Mouse (Mus musculus): ENCODE measurements around the gene Pttg1ip.
A peak's percentile ranks its signal among the peaks of the same experiment; 100 is the strongest.

The Pttg1ip gene

DNA sequence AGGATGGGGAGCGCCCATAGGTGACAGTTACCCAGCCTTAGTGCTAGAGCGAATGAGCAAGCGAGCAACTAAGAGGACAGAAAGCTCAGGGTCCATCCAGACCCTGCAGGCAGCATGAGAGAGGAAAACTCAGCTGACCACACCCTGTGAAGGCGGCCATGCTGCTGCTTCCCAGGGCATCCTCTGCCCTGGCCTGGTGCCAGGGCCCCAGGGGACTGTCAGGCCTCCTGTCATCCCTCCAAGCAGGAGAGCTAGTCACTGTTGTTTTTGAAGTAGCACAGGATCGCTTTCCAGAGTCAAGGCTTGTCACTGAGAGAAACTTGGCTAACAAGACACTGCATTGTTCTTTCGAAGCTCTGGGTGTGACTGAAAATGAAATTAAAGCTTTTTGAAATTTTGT lies 57.4 kb downstream of the Pttg1ip start:
- no peak for DNase-seq (ENCODE audit: low read depth)

DNA sequence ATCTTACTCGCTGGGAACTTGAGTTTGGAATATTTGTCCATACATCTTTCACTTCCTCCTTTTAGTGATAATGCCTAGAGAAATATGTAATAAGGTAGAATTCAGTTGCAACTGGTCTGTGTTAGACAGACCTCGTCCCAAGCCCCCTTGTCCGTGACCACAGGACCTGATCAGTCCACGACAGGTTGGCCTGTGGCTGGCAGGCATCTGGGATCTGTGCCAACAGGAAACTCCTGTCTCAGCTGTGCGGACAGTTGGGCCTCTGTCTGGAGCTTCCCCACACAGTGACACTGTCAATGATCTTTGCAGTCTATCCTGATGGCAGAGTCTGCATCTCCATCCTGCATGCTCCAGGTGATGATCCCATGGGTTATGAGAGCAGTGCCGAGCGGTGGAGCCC lies 61.6 kb downstream of the Pttg1ip start:
- DNase-seq (ENCODE audit: low read depth): peak; percentile 53

DNA sequence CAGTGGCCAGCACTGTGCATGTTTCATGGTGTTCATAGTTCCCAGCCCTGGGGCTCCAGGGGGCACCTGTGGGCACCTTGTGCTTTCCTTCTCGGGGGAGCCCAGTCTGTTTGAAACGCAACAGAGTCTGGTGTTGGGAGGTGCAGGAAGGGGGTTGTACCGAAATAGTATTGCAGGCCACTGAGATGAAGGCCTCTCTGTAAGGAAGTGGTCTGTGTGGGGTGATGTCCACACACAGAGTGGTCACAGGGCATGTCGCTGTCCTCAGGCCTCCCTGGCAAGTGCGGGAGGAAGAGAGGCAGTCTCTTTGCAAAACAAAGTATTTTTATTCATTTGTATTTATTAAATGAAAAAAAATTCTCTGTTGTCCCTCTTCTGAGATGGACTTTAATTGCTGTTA lies 64.1 kb downstream of the Pttg1ip start:
- DNase-seq (ENCODE audit: low read depth): peak; percentile 28

DNA sequence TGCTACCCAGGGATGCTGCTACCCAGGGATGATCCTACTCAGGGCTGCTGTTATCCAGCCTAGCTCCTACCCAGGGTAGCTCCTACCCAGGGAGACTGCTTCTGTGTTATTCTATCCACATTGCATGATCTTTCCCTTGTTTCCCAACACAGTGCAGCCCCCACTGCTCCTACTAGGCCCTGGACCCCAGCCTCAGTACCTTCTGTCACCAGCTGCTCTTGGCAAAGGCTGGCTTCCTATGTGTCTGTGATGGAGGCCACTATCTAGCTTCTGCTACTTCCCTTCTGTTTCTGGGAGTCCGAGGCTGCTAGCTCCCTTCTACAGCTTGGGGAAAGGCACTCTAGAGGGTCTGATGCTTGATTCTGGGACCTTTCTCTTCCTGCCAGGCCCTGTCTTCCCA lies 65.9 kb downstream of the Pttg1ip start:
- DNase-seq (ENCODE audit: low read depth): no peak

GRCm38 (mm10) chr10:77647901-77648300 lies 66.4 kb downstream of the Pttg1ip start:
- no peak for DNase-seq (ENCODE audit: low read depth)

Measured in 416B (cell line).